Mouse (Mus musculus) embryonic fibroblast, embryonic 13.5 days (primary cell): Measurements from ENCODE around the gene Rab39. TPM values are rescaled to one million over a fixed set of nuclear protein-coding genes. Genes with fewer than 3 reads are reported as not detected.

Source experiments
- H3K27ac ChIP-seq: 2 replicates; pipeline ENCODE4 v1.5.1; 2012; ENCODE audit warnings: low read length, control low read depth, inconsistent platforms; ENCODE audit not compliant: insufficient read depth
- H3K4me1 ChIP-seq: 2 replicates; pipeline ENCODE4 v1.6.1; 2011; ENCODE audit warnings: low read length; ENCODE audit not compliant: control insufficient read depth, insufficient read depth
- H3K4me3 ChIP-seq: 2 replicates; pipeline ENCODE4 v1.5.1; 2011; ENCODE audit warnings: mild to moderate bottlenecking, control low read depth, low read length; ENCODE audit not compliant: insufficient read depth
- CTCF ChIP-seq: IDR thresholded peaks from 2 replicates; pipeline ENCODE4 v1.5.1; 2011; ENCODE audit warnings: mild to moderate bottlenecking, control low read depth, low read length, moderate library complexity, borderline replicate concordance; ENCODE audit not compliant: insufficient read depth
- POLR2A ChIP-seq: IDR thresholded peaks from 2 replicates; pipeline ENCODE4 v1.6.1; 2011; ENCODE audit warnings: low read depth, mild to moderate bottlenecking, control low read depth, low read length, moderate library complexity
- polyA plus RNA-seq: library from polyadenylated mRNA; stranded (reverse); fragments of >200 nt; gene quantifications from 2 replicates; pipeline ENCODE4 v1.2.4, GENCODE M21; 2011; ENCODE audit warnings: low read depth; ENCODE audit not compliant: missing spikeins, insufficient read length

Gene Rab39
- polyA plus RNA-seq, 1 experiment = not detected

DNA sequence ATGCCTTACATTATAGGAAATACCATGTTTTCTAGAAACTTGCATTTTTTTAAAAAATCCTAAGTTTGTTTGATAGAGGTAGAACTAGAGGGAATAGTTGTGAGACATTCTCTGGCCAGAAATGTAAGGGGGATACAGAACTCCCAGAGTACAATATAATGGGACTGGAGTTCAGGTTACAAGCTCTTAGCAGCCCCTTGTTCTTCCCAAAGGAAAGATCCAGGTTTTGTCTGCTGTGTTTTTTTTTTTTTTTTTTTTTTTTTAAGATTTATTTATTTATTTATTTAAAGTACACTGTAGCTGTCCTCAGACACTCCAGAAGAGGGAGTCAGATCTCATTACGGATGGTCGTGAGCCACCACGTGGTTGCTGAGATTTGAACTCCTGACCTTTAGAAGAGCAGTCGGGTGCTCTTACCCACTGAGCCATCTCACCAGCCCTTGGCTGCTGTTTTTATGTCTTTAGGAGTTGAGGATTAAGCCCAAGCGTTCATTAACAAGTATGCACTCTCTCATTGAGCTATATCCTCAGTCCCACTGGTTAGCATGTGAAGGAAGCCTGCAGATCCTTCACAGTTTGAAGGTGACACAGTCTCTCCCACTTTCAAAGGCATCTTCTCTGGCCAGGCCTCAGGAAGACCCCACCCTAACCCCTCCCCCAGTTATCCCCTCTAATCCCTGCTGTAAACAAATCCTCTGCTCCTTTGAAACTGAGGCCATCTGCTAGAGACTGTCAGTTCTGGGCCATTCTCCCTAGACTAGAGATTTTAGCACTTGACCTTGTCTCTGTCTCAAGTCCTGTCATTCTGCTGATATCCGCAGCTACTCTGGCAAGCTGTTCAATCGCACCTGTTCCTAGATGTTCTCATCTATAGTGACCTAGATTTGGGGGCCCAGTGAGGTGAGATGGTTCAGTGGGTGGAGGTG, 14.0 kb downstream of the Rab39 start:
- no peaks in the 10 kb centered on the region for H3K4me1 ChIP-seq
- H3K4me3 ChIP-seq = no peak overlapping the region
- H3K27ac ChIP-seq = no peak overlapping the region
- no peak for TF ChIP-seq CTCF
- TF ChIP-seq POLR2A = no peak

- Histone ChIP-seq H3K4me1 (no peaks in the 10 kb centered on the region), H3K27ac (no peak overlapping the region), H3K4me3 (no peak overlapping the region)
- TF ChIP-seq CTCF (no peak), POLR2A (no peak)
Measured at GRCm38 (mm10) chr9:53680851-53681250, 25.2 kb downstream of the Rab39 start.

- H3K27ac ChIP-seq = no peak overlapping the region
- H3K4me3 ChIP-seq = no peak overlapping the region
- no peak for TF ChIP-seq POLR2A
- TF ChIP-seq CTCF = no peak
- no peaks in the 10 kb centered on the region for H3K4me1 ChIP-seq
Measured at GRCm38 (mm10) chr9:53676921-53677320, 29.1 kb downstream of the Rab39 start.

GRCm38 (mm10) chr9:53673571-53673970, 32.5 kb downstream of the Rab39 start:
- no peak overlapping the region for H3K27ac ChIP-seq
- TF ChIP-seq POLR2A (no peak), CTCF (peak; percentile 22; the same call in 1 of the 2 replicates)
- no peak overlapping the region for H3K4me3 ChIP-seq
- no peaks in the 10 kb centered on the region for H3K4me1 ChIP-seq

DNA sequence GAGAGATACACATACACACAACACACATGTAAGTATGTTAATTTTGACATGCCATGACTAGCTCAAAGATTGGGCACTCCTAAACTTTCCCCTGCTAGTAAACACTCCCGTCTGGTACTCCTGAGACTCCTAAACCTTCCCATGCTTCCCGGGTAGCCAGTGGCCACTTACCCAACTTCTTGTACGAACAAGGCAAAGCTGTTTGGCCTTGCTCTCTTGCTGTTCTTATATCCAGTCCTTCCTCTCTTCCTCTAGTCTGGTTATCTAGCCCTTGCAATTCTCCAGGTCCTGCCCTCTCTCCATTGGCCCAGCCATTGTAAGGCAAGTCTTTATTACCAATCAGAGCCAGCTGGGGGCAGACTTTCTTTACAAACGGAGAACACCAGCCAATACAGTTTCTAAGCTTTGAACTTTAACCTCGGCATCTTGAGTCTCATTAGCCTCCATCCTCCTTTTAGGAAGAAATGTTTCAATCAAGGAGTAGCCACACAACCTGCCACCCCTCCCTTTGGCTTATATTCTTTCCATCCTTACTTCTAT, 36.3 kb downstream of the Rab39 start, which contains the start of gene Cul5:
Gene Cul5 (minus strand): TSS at position 335 of the 540 bp plus-strand sequence.
- Histone ChIP-seq H3K27ac (no peak within 1 kb of the TSS), H3K4me3 (no peak within 1 kb of the TSS), H3K4me1 (no peaks in the 10 kb centered on the region)
- TF ChIP-seq POLR2A (no peak), CTCF (no peak)

- peak; percentile 77 for TF ChIP-seq CTCF
- TF ChIP-seq POLR2A = peak; percentile 77
- Histone ChIP-seq H3K4me1 (no peaks in the 10 kb centered on the region), H3K27ac (peak overlapping the region; percentile 88), H3K4me3 (peak overlapping the region; percentile 90)
Measured at GRCm38 (mm10) chr9:53667020-53667669, 38.9 kb downstream of the Rab39 start.

- H3K4me3 ChIP-seq = peak overlapping the region; percentile 90
- H3K27ac ChIP-seq = peak overlapping the region; percentile 88
- no peaks in the 10 kb centered on the region for H3K4me1 ChIP-seq
- TF ChIP-seq POLR2A (no peak), CTCF (no peak)
Measured at GRCm38 (mm10) chr9:53666665-53667019, 39.4 kb downstream of the Rab39 start.

DNA sequence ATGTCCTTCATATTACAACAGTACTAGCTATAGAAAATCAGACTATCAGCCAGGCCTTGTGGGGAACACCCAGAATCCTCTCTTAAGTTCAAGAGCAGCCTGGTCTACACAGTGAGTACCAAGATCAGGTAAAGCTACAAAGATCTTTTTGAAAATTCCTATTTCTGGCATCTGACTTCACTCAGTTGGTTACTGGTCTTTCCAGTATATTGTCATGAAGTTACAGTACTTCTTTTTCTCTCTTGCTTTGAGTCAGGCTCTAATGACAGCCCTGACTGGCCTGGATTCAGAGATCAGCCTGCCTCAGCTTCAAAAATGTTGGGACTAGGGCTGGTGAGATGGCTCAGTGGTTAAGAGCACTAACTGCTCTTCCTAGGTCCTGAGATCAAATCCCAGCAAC, 40.6 kb downstream of the Rab39 start:
- Histone ChIP-seq H3K4me3 (peak overlapping the region; percentile 90; the same call in 1 of the 2 replicates), H3K27ac (no peak overlapping the region), H3K4me1 (no peaks in the 10 kb centered on the region)
- TF ChIP-seq POLR2A (no peak), CTCF (no peak)

DNA sequence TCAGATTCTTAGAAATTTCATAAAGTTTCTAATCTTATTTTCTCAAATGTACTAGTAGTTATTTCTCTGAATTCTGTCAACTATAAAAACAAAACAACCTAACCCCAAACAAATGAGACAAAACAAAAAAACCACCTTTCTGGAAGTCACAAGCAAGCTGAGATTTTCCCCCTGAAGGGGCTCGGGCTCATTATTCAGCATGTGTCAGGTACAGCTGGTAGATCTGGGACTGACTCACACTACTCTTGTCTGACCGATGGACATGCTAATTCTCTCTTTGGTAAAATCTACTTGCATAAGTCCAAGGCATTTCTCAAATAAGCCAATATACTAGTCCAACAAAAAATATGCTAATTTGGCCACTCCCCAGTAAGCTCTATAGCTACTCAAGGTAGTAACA, 41.2 kb downstream of the Rab39 start:
- H3K27ac ChIP-seq = no peak overlapping the region

GRCm38 (mm10) chr9:53634796-53635195, 71.2 kb downstream of the Rab39 start:
- no peak overlapping the region for H3K4me3 ChIP-seq
- H3K27ac ChIP-seq = no peak overlapping the region
- TF ChIP-seq CTCF (no peak), POLR2A (no peak)
- H3K4me1 ChIP-seq = no peaks in the 10 kb centered on the region

More for the DNA sequence above, 41.2 kb downstream of the Rab39 start:
- no peak for TF ChIP-seq CTCF
- no peak for TF ChIP-seq POLR2A
- H3K4me3 ChIP-seq = no peak overlapping the region
- no peaks in the 10 kb centered on the region for H3K4me1 ChIP-seq

Other genes starting within 250 kb of the Rab39 start
- 19.3 and 19.9 TPM in 2 replicates for gene Atm, start 169.5 kb downstream of the Rab39 start, polyA plus RNA-seq
- gene Npat, start 169.2 kb downstream of the Rab39 start, polyA plus RNA-seq = 24.1 and 27.7 TPM in 2 replicates
- 46.7 and 75.9 TPM in 2 replicates for gene Acat1, start 95.8 kb downstream of the Rab39 start, polyA plus RNA-seq
- gene Cul5, start 36.2 kb downstream of the Rab39 start, polyA plus RNA-seq = 58.1 and 76.3 TPM in 2 replicates
- 0.30 TPM in 1 of 2 replicates, not detected in the other for gene Slc35f2, start 65.3 kb upstream of the Rab39 start, polyA plus RNA-seq
- not detected in 2 replicates for gene Sln, start 143.9 kb upstream of the Rab39 start, polyA plus RNA-seq